Mouse (Mus musculus) frontal cortex, adult (tissue): ENCODE results near the gene Acot2.

Experiments used
- ATAC-seq: cut with Nextera tagmentation; 2 replicates; pipeline ENCODE4 v1.9.2; 2017; ENCODE audit warnings: mild to moderate bottlenecking, moderate library complexity, mixed read lengths; ENCODE audit not compliant: low TSS enrichment

Acot2 gene

GRCm38 (mm10) chr12:84038241-84038640 lies 50.6 kb downstream of the Acot2 start, which contains the start of gene Acot4:
Gene Acot4 (plus strand): TSS chr12:84038379.
- peak; percentile 78; the same call in 1 of the 2 replicates for ATAC-seq

GRCm38 (mm10) chr12:84038691-84039111 lies 51.0 kb downstream of the Acot2 start, which contains the start of gene Gm49366:
Gene Gm49366 (plus strand): TSS chr12:84038935.
- peak; percentile 70; the same call in 1 of the 2 replicates for ATAC-seq

- no peak for ATAC-seq
Measured at GRCm38 (mm10) chr12:84042248-84042647, 54.6 kb downstream of the Acot2 start.
